Mouse (Mus musculus) layer of hippocampus, adult 2 months (tissue): Measurements from ENCODE around the gene Efhd2. TPM values are rescaled to one million over a fixed set of nuclear protein-coding genes. Genes with fewer than 3 reads are reported as not detected.
A peak's percentile ranks its signal among the peaks of the same experiment; 100 is the strongest.

Experiments used
- DNase-seq, 2 experiments: peaks; one replicate each; pipeline ENCODE4 v3.0.0; 2022; ENCODE audit warnings: low spot score in 2 of 2
- H3K27ac ChIP-seq: fragments of 200-600 bp; 2 replicates; pipeline ENCODE4 v1.8.1; 2022
- H3K4me3 ChIP-seq: fragments of 200-600 bp; 2 replicates; pipeline ENCODE4 v1.8.1; 2022; ENCODE audit warnings: mild to moderate bottlenecking
- CTCF ChIP-seq: fragments of 200-600 bp; conservative IDR thresholded peaks from 2 replicates; pipeline ENCODE4 v1.8.1; 2022; ENCODE audit warnings: antibody characterized with exemption, mild to moderate bottlenecking, moderate library complexity
- total RNA-seq, 2 experiments: library from RNA; stranded (reverse); gene quantifications; 2 replicates each; pipeline ENCODE4 v1.2.3; 2021

Gene Efhd2
- total RNA-seq, 2 experiments from 2014 or later, result 139 to 140 TPM

DNA sequence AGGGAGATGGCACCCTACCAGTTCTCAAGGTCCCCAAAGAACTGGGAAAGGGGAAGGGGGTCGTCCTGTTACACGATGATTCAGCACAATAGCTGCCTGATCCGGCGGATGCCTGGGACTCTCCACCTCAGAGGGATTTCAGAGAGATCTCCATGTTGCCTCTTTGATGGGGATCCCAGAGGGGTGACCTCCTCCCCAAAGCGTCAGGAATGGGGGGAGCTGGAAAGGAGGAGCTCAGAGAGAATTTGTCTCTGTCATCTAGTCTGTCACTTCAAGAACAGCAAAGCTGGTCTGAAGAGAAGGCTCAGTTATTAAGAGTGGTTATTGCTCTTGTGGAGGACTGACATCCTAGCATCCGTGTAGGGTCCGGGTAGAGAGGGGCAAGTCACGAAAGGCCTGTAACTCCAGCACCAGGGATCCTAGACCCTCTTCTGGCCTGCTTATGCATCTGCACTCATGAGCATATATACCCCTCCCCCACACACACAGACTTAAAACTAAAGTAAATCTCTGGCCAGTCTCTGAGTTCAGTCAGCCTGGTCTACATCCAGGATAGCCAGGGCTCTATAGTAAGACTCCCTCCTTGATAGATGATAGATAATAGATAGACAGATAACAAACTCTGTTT is 875 bp upstream of the Efhd2 start:
- 0 out of 2 replicates have a peak, but pooled peaks have one; percentile 3 for TF ChIP-seq CTCF
- no peak for DNase-seq
- Histone ChIP-seq H3K27ac (peak overlapping the region; percentile 87), H3K4me3 (peak overlapping the region; percentile 91)

DNA sequence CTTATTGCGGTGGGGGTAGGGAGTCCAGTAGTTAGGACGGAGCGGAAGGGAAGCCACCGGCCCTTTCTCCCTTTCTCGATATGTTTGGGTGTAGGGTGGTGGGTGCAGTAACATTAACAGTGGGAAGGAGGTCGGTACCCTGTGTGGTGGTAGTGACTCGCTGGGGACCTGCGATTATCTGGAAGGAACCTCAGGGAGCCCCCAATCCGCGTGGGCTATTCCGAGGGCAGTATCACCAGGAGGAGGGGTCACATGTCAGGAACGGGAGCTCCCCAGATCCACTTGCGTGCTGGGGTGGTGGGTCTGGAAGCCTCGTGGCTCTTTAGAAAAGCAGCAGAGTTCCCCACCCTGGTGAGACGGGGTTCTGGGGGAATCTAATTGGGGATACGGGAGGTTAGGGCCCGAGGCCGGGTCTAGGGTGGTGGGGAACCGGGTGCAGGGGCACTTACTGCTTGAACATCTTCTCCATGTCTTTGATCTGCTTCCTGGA is 564 bp downstream of the Efhd2 start:
- no peak for DNase-seq
- peak overlapping the region; percentile 91 for H3K4me3 ChIP-seq
- H3K27ac ChIP-seq, result peak overlapping the region; percentile 87
- TF ChIP-seq CTCF, result no peak

DNA sequence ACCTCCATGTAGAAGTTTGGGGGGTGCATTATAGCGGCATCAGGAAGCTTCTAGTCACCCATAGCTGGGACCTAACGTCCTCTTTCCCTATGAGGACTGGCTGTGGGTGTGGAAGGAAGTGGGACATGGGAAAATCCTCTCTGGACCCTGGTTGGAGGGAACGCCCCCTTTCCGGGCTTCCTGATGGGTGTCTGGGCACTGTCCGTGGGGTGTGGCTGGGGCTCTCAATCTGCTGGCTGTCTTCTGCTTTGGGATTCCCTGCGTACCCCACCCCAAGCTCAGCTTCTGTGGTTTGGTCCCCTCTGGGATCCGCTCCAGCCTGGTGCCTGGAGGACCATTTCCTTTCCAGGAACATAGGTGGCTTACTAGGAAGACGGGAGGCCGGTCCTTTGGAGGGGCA is 1.7 kb downstream of the Efhd2 start:
- Histone ChIP-seq H3K27ac (peak overlapping the region; percentile 78), H3K4me3 (peak overlapping the region; percentile 91)
- DNase-seq, result no peak
- TF ChIP-seq CTCF, result no peak

DNA sequence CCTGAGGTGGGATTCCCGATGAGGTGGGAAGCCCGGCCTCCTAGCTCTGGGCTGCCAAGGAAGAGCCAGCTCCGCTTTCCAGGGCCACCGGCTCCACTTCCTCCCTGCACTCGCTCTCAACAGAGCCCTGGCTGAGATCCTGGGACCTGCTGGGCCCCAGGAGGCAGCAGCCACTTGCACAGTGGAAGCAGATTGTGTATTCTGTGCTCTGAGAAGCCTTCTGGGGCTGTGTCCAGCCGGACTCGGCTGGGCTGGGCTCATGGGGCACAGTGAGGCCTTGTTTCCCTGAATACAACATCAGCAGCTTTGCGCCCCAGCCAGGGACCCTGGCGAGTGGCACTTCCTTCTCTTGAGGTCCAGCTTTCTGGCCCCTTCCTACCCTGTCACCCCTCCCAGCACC is 2.8 kb downstream of the Efhd2 start:
- Histone ChIP-seq H3K4me3 (peak overlapping the region; percentile 91), H3K27ac (peak overlapping the region; percentile 78)
- TF ChIP-seq CTCF, result no peak
- peak; percentile 65 to 82 for DNase-seq

DNA sequence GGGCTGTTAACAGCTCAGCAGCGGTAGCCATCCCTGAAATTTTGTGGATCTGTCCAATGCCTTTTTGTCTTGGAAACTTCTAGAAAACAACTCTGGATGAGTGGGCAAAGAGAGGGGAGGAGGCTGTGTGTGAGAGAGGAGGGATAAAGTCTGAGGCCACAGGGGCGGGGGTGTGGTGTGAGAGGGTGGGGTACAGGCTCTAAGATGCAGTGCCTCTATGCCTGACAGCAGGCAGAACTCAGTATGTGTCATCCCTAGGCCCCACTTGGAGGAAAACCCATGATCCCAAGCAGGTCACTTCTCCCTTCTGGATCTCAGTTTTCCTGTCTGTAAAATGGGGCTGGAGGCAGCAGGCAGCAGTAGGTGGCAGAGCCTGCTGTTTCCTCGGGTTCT is 3.4 kb downstream of the Efhd2 start:
- no peak for TF ChIP-seq CTCF
- no peak for DNase-seq
- H3K27ac ChIP-seq, result peak overlapping the region; percentile 78
- peak overlapping the region; percentile 91 for H3K4me3 ChIP-seq

DNA sequence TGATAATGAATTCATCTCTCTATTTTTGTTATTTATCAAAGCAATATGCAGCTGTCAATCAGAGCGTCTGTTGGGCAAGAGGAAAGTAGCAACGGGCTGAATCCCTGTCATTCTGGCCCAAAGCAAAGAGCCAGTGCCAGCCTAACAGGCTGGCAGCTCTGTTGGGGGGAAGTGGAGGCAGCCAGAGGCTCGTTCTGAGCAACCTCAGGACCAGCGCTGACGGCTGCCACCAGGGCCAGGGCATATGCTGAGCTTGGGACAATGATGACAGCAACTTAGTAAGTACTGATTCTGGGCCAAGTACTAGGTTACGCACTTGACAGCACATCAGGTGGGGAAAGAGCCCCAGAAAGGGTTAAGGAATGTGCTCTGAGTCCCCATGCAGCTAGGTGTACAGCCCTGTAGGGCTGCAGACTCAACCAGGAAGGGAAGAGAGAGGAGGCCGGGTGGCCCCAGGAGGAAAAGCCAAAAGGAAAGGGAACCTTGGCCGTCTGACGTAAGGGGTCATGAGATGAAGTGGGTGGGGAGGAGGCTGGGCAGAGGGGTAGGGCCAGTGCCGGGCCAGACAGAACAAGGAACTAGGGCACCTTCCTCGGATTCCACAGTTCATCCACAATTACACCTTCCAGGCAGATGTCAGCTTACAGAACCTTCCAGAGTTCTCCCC is 3.9 kb downstream of the Efhd2 start:
- peak overlapping the region; percentile 78 for H3K27ac ChIP-seq
- H3K4me3 ChIP-seq, result peak overlapping the region; percentile 91
- no peak for DNase-seq
- 0 out of 2 replicates have a peak, but pooled peaks have one; percentile 2 for TF ChIP-seq CTCF

DNA sequence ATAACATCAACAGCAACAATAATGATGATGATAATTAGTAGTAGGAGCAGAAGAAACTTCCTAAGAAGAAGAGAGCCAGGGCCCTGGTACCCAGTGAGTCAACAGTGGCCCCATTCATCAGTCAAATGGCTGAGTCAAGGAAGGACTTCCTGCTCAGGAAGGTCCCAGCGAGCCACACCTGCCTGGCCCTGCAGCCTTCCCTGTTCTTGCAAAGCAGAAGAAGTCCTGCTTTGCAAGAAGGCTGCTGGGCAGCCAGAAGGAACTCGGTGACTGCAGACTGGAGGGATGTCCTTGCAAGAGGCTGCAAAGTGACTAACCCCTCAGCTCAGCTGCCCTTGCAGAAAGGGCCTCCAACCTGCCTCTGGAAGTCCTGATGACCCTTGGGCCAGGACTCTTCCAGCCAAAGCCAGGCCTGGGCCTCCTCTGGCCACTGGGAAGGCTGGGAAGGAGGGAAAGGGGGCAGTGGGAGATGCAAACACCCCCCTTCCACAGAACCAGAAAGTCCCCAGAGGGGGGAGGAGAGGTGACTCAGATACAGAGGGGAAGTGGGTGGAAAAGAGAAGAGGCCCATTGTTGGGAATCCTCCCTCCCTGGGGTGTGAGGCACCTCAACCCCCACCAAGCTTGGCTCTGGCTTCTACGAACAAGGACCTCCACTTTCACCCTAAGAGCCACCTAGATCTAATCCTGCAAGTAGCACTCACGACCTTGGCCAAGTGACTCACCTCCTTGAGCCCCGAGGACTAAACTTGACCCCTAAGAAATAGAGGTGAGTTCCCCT is 5.1 kb downstream of the Efhd2 start:
- H3K4me3 ChIP-seq, result no peak overlapping the region
- DNase-seq, result no peak
- H3K27ac ChIP-seq, result peak overlapping the region; percentile 78
- TF ChIP-seq CTCF, result no peak

DNA sequence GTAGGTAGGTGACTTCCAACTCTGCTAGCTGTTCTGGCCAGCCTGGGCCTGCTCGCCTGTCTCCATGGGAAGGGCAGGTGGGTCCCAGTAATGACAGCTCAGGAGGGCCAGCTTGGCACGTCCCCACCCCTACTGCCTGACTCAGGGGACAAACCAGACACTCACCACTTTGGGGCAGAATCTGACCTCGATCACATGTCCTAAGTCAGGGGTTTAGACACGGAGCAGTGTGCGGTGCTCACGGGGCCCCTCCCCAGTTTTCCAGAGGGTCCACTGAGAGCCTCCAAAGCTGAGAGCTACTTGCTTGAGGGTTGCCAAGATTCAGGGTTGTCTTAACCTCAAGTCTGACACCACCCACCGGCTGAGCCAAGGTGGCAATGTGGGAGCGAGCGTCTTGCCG is 6.7 kb downstream of the Efhd2 start:
- no peak overlapping the region for H3K4me3 ChIP-seq
- DNase-seq, result no peak
- peak overlapping the region; percentile 82 for H3K27ac ChIP-seq
- no peak for TF ChIP-seq CTCF

DNA sequence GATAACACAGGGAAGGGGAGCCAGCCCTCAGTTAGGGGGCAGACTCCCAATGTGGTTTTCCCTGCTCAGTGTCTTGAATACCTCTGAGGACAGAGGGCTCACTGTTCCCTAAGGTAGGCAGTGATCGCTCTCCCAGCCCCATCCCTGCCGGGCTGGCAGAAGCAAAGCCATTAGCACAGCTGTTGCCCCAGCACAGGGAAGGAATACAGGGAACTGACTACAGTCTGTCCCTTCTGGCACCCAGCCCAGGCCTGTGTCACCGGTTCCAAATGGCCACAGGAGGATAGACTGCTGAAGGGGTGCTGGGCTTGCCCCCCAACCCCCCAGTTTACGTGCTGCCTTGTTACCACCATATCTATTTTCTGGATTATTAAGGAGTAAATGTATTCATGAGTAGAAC is 7.2 kb downstream of the Efhd2 start:
- peak in 1 of 2 experiments; percentile 68 for DNase-seq
- Histone ChIP-seq H3K4me3 (peak overlapping the region; percentile 15; the same call in 1 of the 2 replicates), H3K27ac (peak overlapping the region; percentile 82)
- TF ChIP-seq CTCF, result no peak

DNA sequence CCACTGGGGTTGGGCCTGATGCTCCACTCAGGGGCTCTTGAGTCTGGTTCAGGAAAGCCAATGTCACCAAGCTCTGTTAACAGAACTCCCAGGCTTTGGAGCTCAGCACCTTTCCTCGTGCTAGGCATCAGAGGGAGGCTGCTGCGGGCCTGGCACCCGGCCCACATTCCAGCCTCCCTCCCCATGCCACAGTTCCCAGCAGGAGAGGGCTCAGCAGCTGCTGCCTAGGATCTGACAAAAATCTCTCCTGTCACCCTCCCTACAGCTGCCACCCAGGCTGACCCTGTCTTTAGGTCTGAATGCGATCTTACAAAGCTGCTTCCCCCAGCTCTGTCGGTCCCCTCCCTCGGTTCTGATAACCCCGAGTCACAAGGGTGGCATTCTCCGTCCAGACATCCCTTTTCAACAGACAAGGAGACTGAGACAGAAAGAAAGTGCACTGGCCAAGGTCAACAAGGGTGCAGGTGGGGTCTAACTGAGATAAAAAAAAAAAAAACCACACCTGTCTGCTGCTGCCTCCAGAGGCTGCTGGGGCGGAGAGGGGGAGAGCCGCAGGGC is 7.7 kb downstream of the Efhd2 start:
- H3K4me3 ChIP-seq, result peak overlapping the region; percentile 15; the same call in 1 of the 2 replicates

DNA sequence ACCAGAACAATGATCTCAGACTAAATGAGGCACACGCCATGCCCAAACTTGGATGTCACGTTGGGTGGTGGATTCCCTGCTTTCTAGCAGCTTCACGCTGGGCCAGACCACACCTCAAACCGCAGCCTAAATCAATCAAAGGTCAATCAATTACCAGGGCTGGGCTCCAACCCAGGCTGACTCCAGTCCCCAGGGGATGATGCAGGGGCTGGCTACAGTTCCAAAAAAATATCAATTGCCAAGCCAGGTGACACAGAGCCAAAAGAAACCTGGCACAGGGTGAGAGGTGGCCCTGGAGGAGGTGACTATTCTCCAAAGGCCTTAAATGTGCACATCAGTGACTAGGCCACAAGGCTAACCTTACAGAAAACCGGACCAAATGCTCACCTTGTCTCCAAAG is 9.1 kb downstream of the Efhd2 start:
- no peak for DNase-seq
- no peak overlapping the region; the same call in 1 of the 2 replicates for H3K27ac ChIP-seq
- no peak for TF ChIP-seq CTCF
- no peak overlapping the region for H3K4me3 ChIP-seq

More for the DNA sequence above, 7.7 kb downstream of the Efhd2 start:
- H3K27ac ChIP-seq, result peak overlapping the region; percentile 82
- TF ChIP-seq CTCF, result no peak
- DNase-seq, result no peak

DNA sequence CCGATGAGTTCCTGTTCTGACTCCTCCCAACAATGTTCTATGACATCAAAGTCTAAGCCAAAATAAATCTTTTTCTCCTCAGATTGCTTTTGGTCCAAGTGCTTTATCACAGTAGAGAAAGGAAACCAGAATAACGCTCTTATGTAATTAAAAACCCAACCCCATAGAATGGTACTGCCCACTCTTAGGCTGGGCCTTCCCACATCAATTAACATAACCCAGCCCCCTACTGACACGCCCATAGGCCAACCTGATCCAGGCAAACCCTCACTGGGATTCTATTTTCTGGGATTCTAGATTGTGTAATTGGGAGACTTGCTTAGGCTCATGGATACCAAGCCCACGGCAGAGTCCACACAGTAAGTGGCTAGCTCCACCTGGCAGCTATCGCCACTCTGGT is 9.7 kb downstream of the Efhd2 start:
- no peak overlapping the region; the same call in 1 of the 2 replicates for H3K27ac ChIP-seq
- DNase-seq, result no peak
- TF ChIP-seq CTCF, result no peak

DNA sequence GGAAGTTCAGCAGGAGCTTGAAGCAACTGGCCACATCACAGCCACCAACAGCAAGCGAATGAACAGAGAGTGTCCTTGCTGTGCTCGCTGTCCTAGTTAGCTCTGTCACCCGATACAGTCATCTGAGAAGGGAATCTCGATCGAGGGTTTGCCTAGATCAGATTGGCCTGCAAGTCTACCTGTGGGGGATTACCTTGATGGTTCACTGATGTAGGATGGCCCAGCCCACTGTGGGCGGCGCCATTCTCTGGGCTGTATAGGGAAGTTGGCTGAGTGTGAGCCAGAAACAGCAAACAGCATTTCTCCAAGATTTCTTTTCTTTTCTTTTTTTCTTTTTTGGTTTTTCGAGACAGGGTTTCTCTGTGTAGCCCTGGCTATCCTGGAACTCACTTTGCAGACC is 10.2 kb downstream of the Efhd2 start:
- Histone ChIP-seq H3K27ac (no peak overlapping the region), H3K4me3 (no peak overlapping the region)
- TF ChIP-seq CTCF, result no peak
- DNase-seq, result no peak

More for the DNA sequence above, 9.7 kb downstream of the Efhd2 start:
- H3K4me3 ChIP-seq, result no peak overlapping the region
